Mouse (Mus musculus): Measurements from ENCODE around the gene Thsd4. TPM values are rescaled to one million over a fixed set of nuclear protein-coding genes. Genes with fewer than 3 reads are reported as not detected.
"Not testable (repeated sequence)": the region's sequence is repeated elsewhere in the genome, so short reads cannot be mapped to it uniquely, and the experiment has no call there.

Gene Thsd4
- polyA plus RNA-seq, 1 experiment from 2014 or later, result 3.3 TPM

- Histone ChIP-seq H3K27ac (no peak overlapping the region), H3K4me1 (0 out of 2 replicates have a peak, but pooled peaks cover 2% of the 10 kb centered on the region), H3K9me3 (replicated peaks) (no peaks in the 10 kb centered on the region), H3K27me3 (replicated peaks) (peaks cover 10% of the 10 kb centered on the region; the same call in 1 of the 2 replicates), H3K36me3 (no peaks in the 10 kb centered on the region), H3K4me3 (no peak overlapping the region), H3K4me2 (no peak overlapping the region), H3K9ac (no peak overlapping the region)
- WGBS (ENCODE audit: insufficient replicate concordance), result 84% methylated on average over 8 of the region's 8 CpGs
- no peak for ATAC-seq
Measured at GRCm38 (mm10) chr9:59938529-59938928, 583.3 kb downstream of the Thsd4 start.

GRCm38 (mm10) chr9:59935866-59936265 lies 586.0 kb downstream of the Thsd4 start:
- WGBS (ENCODE audit: insufficient replicate concordance), result 54% methylated on average over 8 of the region's 8 CpGs
- not testable (repeated sequence) for H3K4me1 ChIP-seq; H3K9me3 ChIP-seq (replicated peaks); H3K27ac ChIP-seq; H3K9ac ChIP-seq; ATAC-seq; H3K36me3 ChIP-seq; H3K4me2 ChIP-seq; H3K27me3 ChIP-seq (replicated peaks); H3K4me3 ChIP-seq

- ATAC-seq, result no peak
- H3K4me2 ChIP-seq, result no peak overlapping the region
- no peak overlapping the region for H3K9ac ChIP-seq
- no peak overlapping the region for H3K4me3 ChIP-seq
- no peaks in the 10 kb centered on the region for H3K27me3 ChIP-seq (replicated peaks)
- H3K36me3 ChIP-seq, result 0 out of 2 replicates have a peak, but pooled peaks cover 4% of the 10 kb centered on the region
- H3K9me3 ChIP-seq (replicated peaks), result no peaks in the 10 kb centered on the region
- H3K27ac ChIP-seq, result no peak overlapping the region
- no peaks in the 10 kb centered on the region for H3K4me1 ChIP-seq
- 59% methylated on average over 3 of the region's 3 CpGs for WGBS (ENCODE audit: insufficient replicate concordance)
Measured at GRCm38 (mm10) chr9:59930248-59930647, 591.6 kb downstream of the Thsd4 start.

Other genes with a start within 250 kb of the Thsd4 start
- 1.7 and 2.0 TPM in 2 replicates for gene Lrrc49, start 166.1 kb upstream of the Thsd4 start, polyA plus RNA-seq (2016; fragmentation: Nextera tagmentation; extraction: Ambion mirVana)
- gene Larp6, start 190.9 kb upstream of the Thsd4 start, polyA plus RNA-seq (2016; fragmentation: Nextera tagmentation; extraction: Ambion mirVana), result 0.05 and 0.25 TPM in 2 replicates